Mouse (Mus musculus) natural killer cell, adult 2 months (primary cell): ENCODE results near the gene Ndufa1.
"Not testable (repeated sequence)": the region's sequence is repeated elsewhere in the genome, so short reads cannot be mapped to it uniquely, and the experiment has no call there.

Source experiments
- DNase-seq, 2 experiments: peaks; one replicate each; pipeline ENCODE4 v3.0.0; 2022; ENCODE audit warnings: low spot score in 2 of 2

Gene Ndufa1

DNA sequence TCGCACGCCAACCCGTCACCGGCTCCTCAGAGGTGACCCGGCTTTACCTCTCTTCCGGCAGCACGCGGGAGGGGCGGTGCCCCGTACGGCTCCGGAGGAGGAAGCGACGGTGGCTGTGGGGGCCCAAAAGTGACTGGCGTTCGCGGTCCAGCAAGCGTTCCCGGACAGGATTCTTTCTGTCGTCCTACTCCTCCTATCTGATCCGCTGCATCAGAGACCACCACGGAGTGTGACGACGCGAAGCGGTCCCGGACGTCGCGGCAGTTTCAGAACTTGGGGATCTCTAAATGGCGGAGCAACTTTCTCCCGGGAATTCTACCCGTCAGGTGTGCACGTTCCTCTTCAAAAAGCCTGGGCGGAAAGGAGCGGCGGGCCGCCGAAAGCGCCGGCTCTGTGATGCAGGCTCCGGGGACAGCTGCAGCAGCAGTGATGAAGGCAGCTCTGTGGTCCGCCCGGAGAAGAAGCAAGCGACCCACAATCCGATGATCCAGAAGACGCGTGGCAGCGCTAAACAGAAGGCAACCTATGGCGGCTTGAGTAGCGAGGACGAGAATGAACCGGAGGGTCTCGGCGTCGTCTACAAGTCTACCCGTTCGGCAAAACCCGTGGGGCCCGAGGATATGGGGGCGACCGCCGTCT is at the start of gene Ndufa1, which contains the start of gene Rnf113a1:
Ndufa1 (minus strand) TSS at position 59 of the 639 bp plus-strand sequence.
Rnf113a1 (plus strand) TSS at position 141 of the 639 bp plus-strand sequence.
- DNase-seq: peak; percentile 68 to 77

DNA sequence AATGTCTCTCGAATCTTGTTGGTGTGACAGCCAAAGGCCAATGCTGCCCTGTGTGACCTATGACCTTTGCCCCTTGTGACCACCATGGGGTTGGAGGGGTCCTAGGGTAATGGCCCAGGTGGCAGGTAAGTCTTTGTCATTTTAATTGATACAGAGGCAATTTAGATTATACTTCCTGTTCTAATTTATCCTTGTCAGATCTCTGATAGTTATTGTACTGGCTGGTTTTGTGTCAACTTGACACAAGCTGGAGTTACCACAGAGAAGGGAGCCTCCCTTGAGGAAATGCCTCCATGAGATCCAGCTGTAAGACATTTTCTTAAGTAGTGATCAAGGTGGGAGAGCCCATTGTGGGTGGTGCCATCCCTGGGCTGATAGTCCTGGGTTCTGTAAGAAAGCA is 31.2 kb upstream of the Ndufa1 start, which contains the start of gene Rhox1:
Rhox1 (minus strand) TSS at position 101 of the 400 bp plus-strand sequence.
- not testable (repeated sequence) for DNase-seq

DNA sequence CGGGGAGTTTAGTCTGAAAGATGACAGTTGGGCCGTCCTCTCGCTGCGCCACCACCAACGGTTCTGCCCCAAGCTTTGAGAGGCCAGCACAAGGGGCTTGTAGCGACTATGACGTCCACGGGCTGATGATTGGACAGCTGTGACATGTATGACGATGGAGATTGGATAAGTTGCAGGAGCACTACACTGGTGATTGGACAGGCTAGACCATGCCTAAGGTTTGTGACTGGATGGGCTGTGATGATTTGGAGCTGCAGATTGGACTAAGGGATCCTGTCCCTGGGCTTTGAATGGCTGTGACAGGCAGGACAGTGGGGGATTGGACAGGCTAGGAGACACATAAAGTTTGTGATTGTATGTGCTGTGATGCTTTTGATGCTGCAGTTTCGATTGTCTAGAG is 20.0 kb upstream of the Ndufa1 start, which contains the start of gene Gm9:
Gm9 (minus strand) TSS at position 101 of the 400 bp plus-strand sequence.
- no peak for DNase-seq

DNA sequence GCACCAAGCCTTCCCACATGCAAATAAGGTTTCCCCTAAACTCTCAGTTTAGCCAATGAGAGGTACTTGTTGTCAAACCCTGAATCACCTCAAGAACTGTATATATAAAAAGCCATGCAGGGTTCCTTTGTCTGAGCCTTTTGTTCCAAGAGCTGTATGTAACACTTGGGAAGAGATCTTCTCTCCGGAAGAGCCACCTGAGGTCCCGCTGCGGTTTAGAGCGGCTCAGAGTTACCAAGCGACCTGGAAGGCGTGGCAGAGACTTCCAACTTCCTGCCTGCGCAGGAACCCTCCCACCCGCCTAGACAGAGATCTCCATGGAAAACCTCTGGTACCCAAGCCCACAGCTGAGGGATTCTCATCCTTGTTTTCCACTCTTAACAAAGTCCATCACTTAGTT is 7.7 kb upstream of the Ndufa1 start:
- no peak for DNase-seq

DNA sequence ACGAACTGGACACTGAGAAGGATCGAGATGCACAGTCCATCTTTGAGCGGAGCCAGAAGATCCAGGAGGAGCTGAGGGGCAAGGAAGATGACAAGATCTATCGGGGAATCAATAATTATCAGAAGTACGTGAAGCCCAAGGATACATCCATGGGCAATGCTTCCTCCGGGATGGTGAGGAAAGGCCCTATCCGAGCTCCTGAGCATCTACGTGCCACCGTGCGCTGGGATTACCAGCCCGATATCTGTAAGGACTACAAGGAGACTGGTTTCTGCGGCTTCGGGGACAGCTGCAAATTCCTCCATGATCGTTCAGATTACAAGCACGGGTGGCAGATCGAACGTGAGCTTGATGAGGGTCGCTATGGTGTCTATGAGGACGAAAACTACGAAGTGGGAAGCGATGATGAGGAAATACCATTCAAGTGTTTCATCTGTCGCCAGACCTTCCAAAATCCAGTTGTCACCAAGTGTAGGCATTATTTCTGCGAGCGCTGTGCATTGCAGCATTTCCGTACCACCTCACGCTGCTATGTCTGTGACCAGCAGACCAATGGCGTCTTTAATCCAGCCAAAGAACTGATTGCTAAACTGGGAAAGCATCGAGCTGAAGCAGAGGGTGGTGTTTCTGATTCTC is 899 bp upstream of the Ndufa1 start:
- no peak for DNase-seq

DNA sequence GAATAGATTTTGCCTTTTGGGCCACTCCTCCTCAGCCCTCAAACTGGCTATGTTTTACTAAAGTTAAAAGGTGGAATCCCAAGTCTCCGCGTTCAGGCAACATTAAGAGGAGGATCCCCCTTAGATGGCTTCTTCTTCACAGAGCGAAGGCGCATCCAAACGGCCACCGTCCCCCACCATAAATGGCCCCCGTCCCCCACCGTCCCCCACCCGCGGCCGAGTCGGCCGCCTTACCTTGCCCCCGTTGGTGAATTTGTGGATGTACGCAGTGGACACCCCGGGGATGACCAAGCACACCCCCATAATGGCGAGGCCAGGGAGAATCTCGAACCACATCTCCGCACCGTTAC is 233 bp downstream of the Ndufa1 start:
- DNase-seq: no peak

DNA sequence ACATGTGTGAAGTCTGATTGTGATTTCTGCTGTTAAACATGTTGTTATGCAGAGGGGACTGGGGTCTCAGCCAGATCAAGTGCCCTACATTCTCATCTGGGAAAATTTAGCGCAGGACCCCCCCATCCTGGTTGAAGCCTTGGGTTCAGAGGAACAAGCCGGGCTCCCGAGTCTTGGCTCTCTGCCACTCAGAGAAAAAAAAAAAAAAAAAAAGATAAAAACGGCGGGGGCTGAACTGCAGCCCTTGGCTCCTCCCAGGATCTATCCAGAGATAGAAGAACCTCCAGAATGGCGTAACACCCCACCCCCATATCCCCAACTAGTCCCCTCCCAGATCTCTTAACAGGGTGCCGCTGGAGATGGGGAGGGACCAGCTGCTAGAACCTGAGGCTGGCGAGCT is 6.6 kb downstream of the Ndufa1 start:
- not testable (repeated sequence) for DNase-seq

DNA sequence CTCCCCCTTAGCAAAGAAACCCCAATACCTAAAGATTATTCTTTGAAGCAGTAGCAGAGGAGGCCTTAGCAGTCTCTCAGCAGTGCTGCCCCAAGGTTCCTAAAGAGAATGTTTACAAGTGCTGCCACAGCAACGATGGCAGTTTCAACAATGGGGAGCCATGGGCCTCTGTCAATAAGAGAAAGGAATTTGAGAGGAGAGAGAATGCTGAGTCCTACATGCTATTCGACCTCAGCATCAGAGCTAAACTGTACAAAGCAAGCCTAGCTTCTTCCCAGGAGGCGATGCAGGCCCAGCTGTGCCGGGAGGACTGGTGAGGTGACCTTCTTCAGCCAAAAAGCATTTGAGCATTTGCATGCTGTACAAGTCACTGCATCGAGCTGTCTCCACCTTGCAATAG is 22.2 kb downstream of the Ndufa1 start, which contains the start of gene Akap14:
Akap14 (minus strand) TSS at position 101 of the 400 bp plus-strand sequence.
- DNase-seq: no peak

DNA sequence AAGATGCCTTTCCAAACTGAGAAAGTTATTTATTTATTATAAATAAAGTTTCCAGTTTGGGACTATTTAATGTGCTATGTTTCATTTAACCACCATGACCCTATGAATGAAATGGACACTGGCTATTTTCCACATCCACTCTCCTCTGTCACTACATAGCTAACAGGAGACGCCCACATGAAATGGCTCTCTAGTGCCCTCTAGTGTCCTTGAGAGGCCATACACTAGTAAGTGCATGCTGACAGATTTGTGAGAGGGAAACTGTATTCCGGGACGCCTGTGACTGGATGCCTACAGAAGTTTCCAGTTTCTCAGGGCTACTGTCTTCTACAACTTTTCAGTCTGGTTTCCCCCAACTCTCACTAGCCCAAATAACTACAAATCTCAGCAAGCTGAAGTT is 23.9 kb downstream of the Ndufa1 start:
- DNase-seq: peak; percentile 26 to 39

DNA sequence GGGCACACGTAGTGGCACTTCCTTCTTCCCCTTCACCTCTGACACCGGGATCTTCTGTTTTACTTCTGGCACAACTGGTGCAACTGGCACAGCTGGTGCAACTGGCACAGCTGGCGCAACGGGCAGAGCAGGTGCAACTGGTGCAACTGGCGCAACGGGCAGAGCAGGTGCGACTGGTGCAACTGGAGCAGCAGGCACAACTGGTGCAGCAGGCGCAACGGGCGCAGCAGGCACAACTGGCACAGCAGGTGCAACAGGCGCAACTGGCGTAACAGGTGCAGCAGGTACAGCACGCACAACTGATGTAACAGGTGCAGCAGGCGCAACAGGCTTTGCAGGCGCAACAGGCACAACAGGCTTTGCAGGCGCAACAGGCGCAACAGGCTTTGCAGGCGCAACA is 27.8 kb downstream of the Ndufa1 start:
- DNase-seq: no peak

DNA sequence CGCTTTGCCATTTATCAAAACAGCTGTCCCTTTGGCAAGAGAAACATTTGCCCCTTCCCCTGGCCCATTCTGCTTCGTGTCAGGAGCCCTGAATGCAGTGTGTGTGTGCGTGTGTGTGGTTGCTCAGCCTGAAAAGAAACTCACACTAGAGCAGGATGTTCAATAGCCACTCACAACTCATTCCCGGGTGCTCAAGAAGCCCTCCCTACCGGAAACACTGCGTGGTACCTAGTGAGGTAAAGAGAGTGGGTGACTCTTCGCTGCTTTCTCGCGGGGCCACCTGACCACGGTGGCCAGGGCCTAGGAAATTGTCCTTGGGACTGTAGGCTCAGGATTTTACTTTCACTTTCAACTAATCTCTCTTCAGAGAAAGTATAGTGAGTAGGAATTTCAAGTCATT is 29.8 kb downstream of the Ndufa1 start:
- no peak for DNase-seq

DNA sequence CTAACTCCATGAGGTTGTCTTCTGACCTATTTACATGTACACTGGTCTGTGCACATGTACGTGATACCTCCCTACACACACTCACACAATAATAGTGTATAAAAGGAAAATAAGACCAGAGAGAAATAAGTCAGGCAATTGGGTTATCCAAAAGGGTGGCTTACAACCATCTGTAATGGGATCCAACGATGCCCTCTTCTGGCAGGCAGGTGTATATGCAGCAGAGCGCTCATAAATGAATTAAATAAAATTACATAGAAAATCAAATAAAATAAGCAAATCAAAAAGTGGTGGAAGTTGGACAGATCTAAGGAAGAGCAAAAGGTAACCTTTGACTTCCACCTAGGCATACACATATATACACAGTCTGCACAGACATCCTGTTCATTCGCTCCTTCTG is 33.1 kb downstream of the Ndufa1 start:
- peak in 1 of 2 experiments; percentile 4 for DNase-seq

DNA sequence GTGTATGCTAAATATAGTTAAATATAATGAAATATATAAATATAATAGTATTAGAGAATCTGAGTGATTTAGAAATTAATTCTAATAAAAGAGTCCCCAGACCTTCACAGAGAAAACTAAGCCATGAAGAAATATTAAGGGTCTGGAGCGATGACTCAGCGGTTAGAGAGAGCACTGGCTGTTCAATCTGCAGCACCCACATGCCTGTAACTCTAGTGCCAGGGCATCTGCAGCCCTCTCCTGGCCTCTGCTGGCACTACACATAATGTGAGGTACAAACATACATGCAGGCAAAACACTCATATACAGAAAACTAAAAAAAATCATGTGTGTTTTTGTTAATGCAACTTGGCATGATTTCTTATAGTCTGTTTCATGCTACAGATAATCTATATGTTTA is 46.0 kb downstream of the Ndufa1 start:
- DNase-seq: peak in 1 of 2 experiments; percentile 21

DNA sequence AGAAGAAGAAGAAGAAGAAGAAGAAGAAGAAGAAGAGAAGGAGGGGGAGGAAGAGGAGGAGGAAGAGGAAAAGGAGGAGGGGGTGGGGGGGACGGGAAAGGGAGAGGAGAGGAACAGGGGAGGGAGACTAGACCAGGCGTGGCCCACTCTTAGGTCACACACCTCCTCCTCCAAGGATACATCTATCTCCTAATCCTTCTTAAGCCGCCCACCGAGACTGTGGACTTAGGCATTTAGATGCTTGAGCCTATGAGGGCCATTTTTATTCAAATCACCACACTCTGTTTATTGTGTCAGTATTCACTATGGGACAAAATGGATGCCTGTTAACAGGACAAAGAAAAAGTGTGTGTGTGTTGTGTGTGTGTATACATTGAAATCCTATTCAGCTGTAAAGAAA is 46.5 kb downstream of the Ndufa1 start:
- DNase-seq: not testable (repeated sequence)

DNA sequence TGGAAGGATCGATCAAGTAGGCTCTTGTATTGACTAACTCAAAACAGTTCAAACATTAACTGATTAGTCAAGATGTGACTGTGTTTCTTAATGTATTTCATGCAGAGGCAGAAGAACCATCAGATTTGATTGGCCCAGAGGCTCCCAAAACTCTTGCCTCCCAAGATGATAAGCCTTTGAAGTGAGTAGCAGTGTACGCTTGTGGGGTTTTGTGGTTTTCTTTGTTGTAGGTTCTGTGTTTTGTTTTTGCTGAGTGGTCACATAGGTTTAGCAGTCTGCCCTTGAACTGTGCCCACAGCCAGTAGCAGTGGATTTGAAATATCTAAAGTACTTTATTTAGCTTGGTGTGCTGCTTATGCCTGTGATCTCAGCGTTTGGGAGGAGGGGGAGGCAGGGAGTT is 49.2 kb downstream of the Ndufa1 start:
- DNase-seq: no peak
